Mouse (Mus musculus): ENCODE measurements at regions not wholly inside any gene's neighbourhood (a gene's known extent, or its start where the extent isn't known, plus 50 kb on each side); places are given as distances from the start of the nearest gene placed in this dataset.

GRCm38 (mm10) chr9:100097028-100097427 is 221.1 kb upstream of the Sox14 start:
- DNase-seq (ENCODE audit: low spot score in 2 of 2) = no peak

GRCm38 (mm10) chr9:100095559-100095959 is 219.6 kb upstream of the Sox14 start:
- no peak for DNase-seq (ENCODE audit: low spot score in 2 of 2)

GRCm38 (mm10) chr9:100094956-100095558 is 219.1 kb upstream of the Sox14 start:
- DNase-seq (ENCODE audit: low spot score in 2 of 2) = no peak

- DNase-seq (ENCODE audit: low spot score in 2 of 2) = no peak
Measured at GRCm38 (mm10) chr9:100071141-100071540, 195.2 kb upstream of the Sox14 start.

- DNase-seq (ENCODE audit: low spot score in 2 of 2) = no peak
Measured at GRCm38 (mm10) chr9:100058541-100058940, 182.6 kb upstream of the Sox14 start.

GRCm38 (mm10) chr9:100046213-100046807 is 170.3 kb upstream of the Sox14 start:
- no peak for DNase-seq (ENCODE audit: low spot score in 2 of 2)

- no peak for DNase-seq (ENCODE audit: low spot score in 2 of 2)
Measured at GRCm38 (mm10) chr9:100045636-100046035, 169.7 kb upstream of the Sox14 start.

- no peak for DNase-seq (ENCODE audit: low spot score in 2 of 2)
Measured at GRCm38 (mm10) chr9:100041776-100042175, 165.8 kb upstream of the Sox14 start.

- no peak for DNase-seq (ENCODE audit: low spot score in 2 of 2)
Measured at GRCm38 (mm10) chr9:100023641-100024040, 147.7 kb upstream of the Sox14 start.

- no peak for DNase-seq (ENCODE audit: low spot score in 2 of 2)
Measured at GRCm38 (mm10) chr9:100022035-100022434, 146.1 kb upstream of the Sox14 start.

- DNase-seq (ENCODE audit: low spot score in 2 of 2) = no peak
Measured at GRCm38 (mm10) chr9:99995204-99995603, 119.2 kb upstream of the Sox14 start.

GRCm38 (mm10) chr9:99994285-99995144 is 118.5 kb upstream of the Sox14 start:
- peak; percentile 0 to 10 for DNase-seq (ENCODE audit: low spot score in 2 of 2)

- no peak for DNase-seq (ENCODE audit: low spot score in 2 of 2)
Measured at GRCm38 (mm10) chr9:99987376-99987775, 111.4 kb upstream of the Sox14 start.

- DNase-seq (ENCODE audit: low spot score in 2 of 2) = no peak
Measured at GRCm38 (mm10) chr9:99980734-99981133, 104.8 kb upstream of the Sox14 start.

GRCm38 (mm10) chr9:99961561-99961960 is 85.6 kb upstream of the Sox14 start:
- DNase-seq (ENCODE audit: low spot score in 2 of 2) = no peak

GRCm38 (mm10) chr9:99954720-99955119 is 78.8 kb upstream of the Sox14 start:
- peak in 1 of 2 experiments; percentile 1 for DNase-seq (ENCODE audit: low spot score in 2 of 2)

- no peak for DNase-seq (ENCODE audit: low spot score in 2 of 2)
Measured at GRCm38 (mm10) chr9:99954038-99954618, 78.2 kb upstream of the Sox14 start.

Data from frontal cortex, postnatal 36 days (tissue).